Mouse (Mus musculus): ENCODE measurements at regions not wholly inside any gene's neighbourhood (a gene's known extent, or its start where the extent isn't known, plus 50 kb on each side); places are given as distances from the start of the nearest gene placed in this dataset.

DNA sequence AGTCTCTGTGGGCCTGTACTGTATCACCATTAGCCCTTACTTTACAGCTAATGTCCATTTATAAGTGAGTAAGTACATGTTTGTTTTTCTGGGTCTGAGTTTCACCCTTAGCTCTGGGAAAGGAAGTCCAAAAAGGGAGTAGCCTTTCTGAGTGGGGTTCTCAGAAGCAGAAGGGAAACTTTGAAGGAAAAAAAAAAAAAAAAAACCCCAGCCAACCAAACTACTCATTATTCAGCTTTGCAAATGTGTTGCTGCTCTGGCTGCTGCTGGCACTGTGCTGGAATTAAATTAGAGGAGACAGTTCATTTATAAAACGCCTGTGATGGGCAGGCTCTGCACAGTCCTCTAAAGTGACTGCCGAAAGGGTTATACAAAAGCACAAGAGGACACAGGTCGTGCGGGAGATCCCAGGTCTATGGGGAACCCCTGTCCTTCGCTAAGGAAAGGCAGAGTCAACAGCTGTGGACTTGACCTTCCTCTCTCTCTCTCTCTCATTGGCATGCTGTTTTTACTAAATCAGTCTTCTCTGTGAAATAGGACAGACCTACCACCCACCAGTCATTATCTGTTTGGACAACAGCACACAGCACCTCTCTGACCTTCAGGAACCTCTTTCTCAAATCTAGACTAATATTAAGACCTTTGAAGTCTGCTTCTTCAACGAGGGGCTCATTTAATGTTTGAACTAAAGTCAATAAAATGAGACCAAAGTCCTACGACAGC, 165.4 kb downstream of the Cd47 start:
- in situ Hi-C loops (cut with MboI, MseI) = loop anchor here (5.0 to 10.0 kb wide), 2 partner anchors 62 to 191 kb away; no protein-coding TSS in a partner anchor

DNA sequence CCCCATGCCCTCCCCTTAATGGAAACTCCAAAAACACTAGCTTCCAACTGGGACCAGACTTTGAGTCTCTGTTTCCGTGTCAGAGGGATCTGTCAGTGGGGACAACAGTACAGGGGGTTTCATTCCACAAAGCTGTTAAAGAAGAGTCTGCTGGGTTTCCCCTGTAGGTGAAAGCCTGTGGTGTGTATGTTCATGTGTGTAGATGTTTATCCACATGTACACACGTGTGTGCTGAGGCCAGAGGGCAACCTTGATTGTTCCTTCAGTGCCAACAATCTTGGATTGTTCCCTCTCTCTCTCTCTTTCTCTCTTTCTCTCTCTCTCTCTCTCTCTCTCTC, 165.9 kb downstream of the Cd47 start:
- in situ Hi-C loops (cut with MboI, MseI) = loop anchor here (5.0 to 10.0 kb wide), 2 partner anchors 61 to 191 kb away; no protein-coding TSS in a partner anchor

DNA sequence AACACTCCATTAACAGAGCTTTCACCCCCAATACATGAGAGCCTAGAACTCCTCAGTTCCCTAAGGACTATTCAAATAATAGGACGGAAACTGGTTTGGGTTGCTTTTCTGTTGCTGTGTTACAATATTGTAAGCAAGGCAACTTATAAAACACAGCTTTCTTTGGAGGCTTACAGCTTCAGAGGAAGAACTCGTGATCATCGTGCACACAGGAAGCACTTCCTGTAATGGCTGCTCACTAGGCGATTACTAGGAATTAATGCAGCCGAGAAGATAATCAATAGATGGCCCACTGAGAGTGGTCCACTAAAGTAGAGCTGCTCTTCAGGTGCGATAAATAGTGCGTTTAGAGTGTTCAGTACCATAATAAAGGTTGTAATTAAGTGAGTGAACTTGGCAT, 166.8 kb downstream of the Cd47 start:
- in situ Hi-C loops (cut with MboI, MseI) = loop anchor here (5.0 to 10.0 kb wide), 2 partner anchors 60 to 192 kb away; no protein-coding TSS in a partner anchor

DNA sequence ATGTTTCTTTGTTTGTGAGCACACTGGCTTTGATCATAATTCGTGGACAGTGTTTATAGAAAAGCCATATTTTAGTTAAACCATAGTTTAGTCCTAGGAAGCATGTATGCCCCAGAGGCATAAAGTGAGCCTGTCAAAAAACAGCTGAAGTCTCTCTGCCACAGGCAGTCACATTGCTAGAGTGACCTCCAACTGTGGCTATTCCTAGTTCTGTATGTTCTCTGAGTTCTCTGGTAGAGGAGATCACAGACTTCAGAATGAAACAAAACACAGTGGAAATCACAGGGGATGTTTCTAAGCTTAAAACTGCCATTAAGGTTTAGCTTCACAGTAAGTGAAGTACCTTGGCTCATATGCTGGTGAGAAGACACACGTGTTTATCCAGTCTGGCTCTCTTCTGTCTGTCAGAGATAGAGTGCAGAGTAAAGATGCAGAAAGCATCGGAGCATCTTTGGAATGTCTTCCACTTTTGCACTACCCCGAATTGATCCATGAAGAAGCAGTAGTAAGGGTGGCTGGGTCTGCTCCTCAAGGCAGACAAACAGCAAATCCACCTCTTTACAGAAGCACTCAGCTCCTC, 168.0 kb downstream of the Cd47 start:
- in situ Hi-C loops (cut with MboI, MseI) = loop anchor here (5.0 to 10.0 kb wide), 2 partner anchors 59 to 194 kb away; no protein-coding TSS in a partner anchor

DNA sequence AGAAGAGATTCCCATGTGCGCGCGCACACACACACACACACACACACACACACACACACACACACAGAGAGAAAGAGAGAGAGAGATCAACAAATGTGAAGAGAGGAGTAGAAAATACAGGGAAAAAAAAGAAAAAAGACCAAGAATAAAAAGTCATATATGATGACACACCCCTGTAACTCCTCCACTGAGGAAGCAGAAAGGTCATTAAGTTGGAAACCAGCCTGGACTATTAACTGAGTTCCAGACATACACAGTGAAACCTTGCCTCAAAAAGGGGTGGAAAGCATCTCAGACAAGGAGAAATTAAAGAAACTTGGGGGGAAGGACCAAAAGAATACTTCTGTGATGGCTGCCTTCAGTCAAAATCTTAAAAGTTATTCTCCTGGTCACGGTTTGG, 168.7 kb downstream of the Cd47 start:
- in situ Hi-C loops (cut with MboI, MseI) = loop anchor here (5.0 to 10.0 kb wide), 2 partner anchors 58 to 194 kb away; no protein-coding TSS in a partner anchor

DNA sequence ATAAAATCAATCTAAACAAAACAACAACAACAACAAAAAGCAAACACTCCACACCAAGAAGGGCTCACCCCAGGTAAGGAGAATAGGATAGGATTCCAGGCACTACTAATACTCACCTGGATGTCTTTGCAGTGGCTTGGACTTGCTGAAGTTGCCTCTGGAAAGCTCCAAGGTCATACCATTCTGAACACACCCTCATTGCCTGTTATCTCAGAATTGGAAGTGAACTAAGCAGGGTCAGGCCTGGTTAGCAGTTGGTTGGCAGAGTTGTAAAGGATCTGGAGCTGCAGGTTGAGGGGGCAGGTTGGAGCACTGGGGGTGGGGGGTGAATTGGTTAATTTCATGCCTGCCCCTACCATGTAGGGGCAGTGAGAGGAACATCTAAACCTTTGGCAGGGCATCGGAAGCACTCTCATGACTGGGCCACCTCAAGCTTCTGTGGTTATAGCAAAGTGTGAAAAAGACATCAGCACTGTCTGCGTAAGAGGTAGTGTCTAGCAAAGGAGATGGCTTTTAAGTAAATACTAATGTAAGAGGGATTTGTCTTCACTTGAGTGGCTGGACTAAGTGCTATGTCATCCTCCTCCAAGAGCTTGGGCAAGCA, 169.5 kb downstream of the Cd47 start:
- in situ Hi-C loops (cut with MboI, MseI) = loop anchor here (5.0 to 10.0 kb wide), 3 partner anchors 32 to 195 kb away; no protein-coding TSS in a partner anchor

DNA sequence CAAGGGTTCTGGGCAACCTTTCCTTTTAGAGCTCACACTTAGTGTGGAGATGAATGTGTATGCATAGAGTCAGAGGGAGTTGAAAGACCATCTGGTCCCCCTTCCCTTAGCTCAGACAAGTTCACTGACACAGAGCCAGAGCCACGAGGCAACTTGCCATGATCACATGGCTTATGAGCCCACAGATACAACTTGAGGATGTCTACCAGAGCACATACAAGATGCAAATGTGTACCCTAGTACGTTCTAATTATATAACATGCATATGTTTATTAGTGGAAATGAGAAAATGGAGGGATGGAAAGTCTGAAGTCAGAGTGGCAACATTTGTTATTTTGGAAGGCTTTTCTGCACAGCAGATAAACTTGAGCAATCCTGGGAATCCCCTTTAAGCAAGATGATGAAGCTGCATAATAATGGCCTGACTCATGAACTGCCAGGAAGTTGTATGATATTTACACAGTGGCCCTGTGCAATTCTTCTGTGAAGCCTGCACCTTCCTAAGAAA, 170.0 kb downstream of the Cd47 start:
- in situ Hi-C loops (cut with MboI, MseI) = loop anchor here (5.0 kb wide), 1 partner anchor 33 kb away; no protein-coding TSS in a partner anchor

DNA sequence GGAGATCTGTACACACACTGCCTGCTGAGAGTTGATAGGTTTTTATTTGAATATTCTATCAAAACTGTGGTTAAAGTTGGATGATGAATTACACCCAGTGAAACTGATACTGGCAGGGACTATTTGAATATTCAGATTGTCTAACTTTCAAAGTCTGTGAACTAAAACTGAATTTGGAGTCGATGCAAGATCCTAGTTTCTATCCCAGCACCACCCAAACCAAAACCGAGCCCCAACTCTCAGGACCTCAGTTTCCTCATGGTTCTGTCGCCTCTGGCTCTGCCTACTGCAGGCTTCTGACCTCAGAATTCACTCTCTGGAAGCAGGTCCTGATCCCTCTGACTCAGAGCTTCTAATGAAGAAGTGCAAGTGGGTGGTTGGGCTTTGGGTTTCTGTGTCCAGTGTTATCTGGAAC, 170.8 kb downstream of the Cd47 start:
- in situ Hi-C loops (cut with MboI, MseI) = loop anchor here (5.0 kb wide), 1 partner anchor 34 kb away; no protein-coding TSS in a partner anchor

DNA sequence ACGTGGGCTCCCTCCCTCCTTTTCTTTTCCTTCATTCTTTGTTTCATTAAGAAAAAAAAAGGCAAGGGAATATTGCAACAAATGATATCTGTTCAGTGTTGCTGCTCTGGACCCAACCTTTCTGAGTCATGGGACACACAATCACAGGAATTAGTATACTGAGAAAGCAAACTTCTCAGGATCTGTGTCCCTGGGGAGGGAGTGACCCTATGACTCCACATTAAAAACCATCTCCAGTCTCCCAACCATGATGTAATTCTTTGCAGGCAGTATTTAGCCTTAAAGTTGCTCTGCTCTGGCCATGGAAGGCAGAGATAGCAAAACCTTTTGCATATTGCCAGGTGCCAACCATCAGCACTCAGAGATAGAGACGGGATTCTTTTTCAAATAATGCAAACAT, 176.9 kb downstream of the Cd47 start:
- in situ Hi-C loops (cut with MboI, MseI) = no loop called here

DNA sequence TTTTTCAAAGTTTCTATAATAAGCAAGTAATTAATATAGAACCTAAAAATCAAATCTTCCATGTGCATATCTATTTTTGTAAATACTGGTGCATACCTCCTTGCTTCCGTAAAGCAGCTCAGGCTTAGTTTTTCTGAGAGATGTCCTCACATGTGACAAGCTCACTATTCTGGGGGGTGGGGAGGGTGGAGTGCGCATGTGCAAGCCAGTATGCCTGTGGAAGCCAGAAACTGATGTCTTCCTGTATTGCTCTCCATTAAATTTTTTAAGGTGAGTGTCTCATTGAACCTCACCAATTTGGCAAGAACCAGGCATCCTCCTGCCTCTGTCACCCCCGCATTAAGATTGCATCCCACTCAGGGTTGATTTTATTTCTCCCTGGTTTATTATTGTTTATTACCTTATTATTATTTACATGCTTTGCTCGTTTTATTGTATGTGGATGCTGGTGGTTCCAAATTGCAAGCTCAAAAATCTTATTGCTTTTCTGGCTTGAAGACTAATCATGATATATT, 179.2 kb downstream of the Cd47 start:
- in situ Hi-C loops (cut with MboI, MseI) = no loop called here

DNA sequence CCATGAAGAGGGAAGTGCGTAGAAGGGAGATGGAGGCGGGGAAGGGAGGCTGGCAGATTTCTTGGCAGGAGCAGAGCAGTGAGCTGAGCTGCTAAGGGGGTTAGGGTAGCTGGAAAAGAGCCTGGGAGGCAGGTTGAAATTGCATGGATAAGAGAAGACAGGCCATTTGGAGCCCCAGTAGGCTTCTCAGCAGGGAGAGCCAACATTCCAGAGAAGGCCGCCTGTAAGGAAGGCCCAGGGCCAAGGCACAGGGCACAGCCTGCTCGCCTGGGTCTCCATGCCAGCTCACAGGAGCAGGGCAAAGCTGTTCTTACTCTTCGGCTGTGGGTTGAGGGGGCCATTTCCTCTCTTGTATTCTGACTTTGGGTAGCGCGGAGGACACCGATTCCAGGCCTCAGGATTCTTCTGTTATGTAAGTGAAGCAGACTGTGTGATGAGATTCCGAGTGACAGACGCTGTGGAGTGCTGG, 179.9 kb downstream of the Cd47 start:
- in situ Hi-C loops (cut with MboI, MseI) = no loop called here

DNA sequence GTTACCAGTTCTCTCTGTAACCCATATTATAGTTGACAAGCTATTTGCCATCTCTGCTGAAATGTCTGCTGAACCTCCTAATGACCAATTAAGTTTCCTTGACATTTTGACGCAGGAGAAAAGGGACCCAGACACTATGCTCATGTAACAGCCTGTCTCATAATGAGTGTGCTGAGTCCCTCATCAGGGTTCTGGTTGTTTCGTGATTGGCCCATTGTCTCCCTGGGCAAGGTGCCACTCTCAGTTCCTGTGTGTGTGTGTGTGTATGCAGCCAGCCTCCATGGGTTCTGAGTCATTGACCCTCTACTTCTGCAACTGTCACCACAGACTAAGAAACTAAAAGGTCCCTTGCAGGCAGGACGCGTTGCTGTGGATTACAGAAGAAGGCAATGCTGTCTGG, 181.8 kb downstream of the Cd47 start:
- in situ Hi-C loops (cut with MboI, MseI) = no loop called here

DNA sequence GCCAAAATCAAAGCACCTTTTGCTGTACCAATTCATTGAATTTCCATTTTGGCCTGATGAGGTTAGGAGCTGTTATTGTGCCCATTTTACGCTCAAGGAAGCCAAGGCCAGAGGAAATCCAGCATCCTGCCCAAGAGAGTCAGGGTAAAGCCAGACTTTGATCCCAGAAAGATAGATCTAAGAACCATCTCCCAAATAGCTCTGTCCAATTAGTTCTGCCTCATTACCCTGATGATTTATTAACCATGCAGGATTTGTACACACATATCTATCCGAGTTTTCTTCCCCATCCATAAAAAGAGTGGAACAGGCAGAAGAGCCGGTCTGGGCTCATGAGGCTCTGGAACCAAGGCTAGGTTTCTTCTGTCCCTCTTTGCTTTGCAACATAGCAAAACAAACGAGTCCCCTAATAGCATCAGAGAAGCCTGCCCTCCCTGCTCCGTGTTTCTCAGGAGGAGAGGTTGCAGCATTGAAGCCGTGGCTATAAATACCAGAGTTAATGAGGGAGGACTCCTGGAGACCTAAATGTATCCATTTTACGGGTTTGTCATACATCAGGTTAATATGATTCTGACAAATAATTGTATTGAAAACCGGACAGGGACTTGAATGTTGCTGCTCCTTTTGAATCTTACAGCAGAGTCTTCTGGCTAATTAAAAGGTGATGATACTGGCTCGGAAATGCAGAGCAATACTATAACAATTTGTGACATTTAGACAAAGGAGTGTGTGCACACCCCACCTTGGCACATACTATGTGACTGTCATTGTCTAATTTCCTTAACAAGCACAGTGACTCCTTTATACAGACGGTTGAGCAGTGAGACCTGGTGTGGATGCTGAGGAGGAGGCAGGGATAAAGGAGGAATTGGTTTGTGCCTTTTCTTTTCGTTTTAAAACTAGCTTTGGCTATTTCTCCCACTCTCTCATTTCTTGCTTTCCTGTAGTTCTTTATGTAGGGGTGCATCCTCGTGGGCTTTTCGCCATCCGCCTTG, 185.0 kb downstream of the Cd47 start:
- in situ Hi-C loops (cut with MboI, MseI) = no loop called here

DNA sequence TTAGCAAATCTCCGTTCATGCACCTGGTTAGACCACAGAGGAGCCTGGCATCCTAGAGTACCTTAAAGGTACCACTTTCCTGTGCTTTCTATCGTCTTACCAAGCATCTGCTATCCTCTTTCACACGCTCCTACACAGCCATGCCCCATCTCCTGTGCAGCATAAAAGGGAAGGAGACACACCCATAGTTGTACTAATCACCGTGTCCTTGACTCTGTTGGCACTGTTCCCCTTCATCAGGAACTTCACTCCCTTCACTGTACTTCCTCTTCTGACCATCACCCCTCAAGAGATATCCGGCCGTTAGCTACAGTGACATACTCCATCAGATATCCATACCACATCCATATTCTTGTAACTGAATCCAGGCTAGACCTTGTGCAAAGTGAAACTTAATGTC, 186.6 kb downstream of the Cd47 start:
- in situ Hi-C loops (cut with MboI, MseI) = no loop called here

DNA sequence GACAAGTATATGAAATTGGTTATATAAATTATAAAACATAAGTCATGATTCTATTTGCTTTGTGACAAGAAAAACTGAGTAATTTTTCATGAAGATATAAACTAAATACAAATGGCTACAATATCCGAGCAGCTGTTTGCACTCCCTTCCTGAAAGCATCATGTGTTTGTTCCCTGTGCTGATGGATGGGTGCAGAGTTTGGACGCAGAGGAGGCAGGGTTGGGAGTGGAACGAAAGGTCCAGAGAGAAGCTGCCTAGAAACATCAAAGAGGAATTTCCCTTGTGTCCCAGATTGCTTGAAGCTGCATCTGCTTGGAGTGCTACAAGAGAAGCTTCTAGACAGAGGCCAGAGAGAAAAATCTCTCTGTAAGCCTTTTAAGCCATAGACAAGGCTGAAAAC, 195.5 kb downstream of the Cd47 start:
- in situ Hi-C loops (cut with MboI, MseI) = no loop called here

DNA sequence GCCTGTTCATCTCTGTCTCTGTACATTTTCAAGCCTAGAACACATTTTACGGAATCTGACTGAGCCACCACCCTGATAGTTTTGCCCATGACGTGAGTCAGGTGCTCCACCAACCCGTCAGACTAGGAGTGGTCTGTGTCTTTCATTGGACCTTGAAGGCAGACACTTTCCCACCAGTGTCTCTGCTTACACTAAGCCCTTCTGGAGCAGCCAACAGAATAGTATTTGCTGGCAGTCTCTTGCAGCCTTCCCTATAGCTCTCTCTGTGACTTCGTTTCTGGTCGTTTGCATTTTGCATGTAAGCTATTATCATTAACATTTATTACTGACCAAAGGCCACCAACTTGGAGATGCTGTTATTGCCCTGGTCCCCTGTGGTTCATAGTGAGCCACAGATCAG, 196.3 kb downstream of the Cd47 start:
- in situ Hi-C loops (cut with MboI, MseI) = no loop called here

DNA sequence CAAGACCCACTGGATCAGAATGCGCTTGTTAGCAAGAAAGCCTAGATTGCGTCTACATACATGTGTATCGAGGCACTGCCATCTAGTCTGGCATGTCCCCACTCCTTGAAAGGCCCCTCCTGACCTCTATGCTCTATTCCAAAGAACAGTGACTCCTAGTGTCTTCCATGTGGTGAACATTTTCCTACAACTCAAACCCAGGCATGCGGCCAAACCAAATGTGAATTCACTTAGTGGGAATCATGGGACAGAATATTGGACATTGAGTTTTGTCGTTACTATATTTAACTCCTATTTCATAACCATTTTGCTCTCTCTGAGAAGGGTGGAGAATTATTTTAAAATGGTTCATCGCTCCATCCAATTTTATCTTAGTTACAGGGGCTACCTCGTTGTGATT, 196.7 kb downstream of the Cd47 start:
- in situ Hi-C loops (cut with MboI, MseI) = no loop called here

DNA sequence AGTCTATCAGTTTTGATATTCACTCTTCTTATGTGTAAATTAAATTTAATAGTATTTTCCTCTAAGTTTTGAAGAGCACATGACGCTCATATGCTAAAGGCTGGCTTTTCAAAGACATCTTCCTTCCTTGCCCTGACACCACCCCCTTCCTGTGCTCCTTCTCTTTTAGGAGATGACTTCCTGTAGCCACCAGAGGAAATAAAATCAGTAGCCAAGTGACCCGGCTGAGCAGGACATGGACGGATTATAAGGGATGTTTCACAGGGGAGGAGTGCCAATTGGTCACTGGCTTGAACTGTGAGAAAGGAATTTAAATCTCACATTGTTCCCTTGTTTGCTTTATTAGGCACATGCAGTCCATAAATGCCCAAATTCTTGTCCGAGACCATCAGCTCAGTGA, 200.5 kb downstream of the Cd47 start:
- in situ Hi-C loops (cut with MboI, MseI) = no loop called here

DNA sequence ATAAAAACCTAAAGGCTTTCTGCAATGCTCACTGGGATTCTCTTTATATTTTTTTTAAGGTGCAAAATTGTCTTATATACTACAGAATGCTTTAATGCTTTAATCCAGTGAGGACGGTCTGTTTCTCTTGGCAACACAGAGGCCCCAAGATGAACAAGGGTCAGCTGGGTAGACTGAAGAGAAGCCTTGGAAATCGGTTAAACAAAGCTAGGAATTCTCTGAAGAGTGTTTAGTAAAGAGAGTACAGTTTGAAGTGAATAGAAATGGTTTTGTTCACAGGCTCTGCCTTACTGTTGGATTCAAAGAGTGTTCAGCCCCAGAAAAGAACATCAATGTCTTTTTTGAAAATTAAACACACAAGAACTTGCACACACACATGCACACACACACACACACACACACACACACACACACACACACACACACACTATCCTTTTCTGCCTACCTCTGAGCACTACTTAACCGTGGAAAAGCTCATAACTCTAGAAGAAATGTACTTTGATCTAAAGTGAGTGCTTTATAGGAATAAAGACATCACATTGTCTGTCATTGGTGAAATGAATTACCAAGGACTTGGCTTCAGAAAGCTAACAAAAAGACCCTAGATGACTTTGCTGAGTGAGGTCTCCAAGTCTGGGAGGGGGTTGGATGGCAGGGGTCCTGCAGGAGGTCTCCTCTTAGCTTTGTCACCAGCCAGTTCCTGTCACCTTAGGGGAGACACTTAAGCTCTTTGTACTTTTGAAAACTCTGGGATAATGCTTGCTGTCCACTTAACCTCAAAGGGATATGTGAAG, 201.5 kb downstream of the Cd47 start:
- in situ Hi-C loops (cut with MboI, MseI) = no loop called here

DNA sequence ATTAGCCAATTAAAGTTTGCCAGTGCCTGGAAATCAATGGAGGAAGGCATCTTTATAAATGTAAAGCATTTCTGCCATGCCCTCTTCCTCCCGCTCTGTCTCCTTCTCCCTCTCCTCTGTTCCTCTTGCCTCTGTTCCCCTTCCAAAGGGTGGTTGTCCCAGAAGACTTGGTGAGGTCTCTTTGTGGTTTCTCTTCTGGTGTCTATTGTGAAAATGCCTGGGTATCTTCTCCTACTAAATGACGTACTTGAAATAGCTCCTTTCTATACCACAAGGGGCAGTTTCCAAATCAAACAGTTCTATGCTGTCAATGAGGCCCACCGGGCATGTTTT, 202.1 kb downstream of the Cd47 start:
- in situ Hi-C loops (cut with MboI, MseI) = no loop called here

Measured in regulatory T cell (primary cell).